Mouse (Mus musculus) Patski (cell line): ENCODE measurements around the gene Pdzk1. TPM values are rescaled to one million over a fixed set of nuclear protein-coding genes. Genes with fewer than 3 reads are reported as not detected.

Source experiments
- ATAC-seq: fragments of 100-300 bp; one replicate; pipeline ENCODE4 v1.8.0; 2021
- CTCF ChIA-PET: fragments of 350-600 bp; sonication (Branson Sonifier 250); formaldehyde crosslinking; loops from one replicate; lab custom pipeline; 2022; ENCODE audit warnings: inconsistent platforms; lab: Charles Lee
- POLR2A ChIA-PET: fragments of 350-600 bp; sonication (Branson Sonifier 250); formaldehyde crosslinking; loops from one replicate; lab custom pipeline; 2022; ENCODE audit warnings: antibody characterized with exemption, inconsistent platforms; lab: Charles Lee
- DNase-seq: peaks from one replicate; pipeline ENCODE4 v3.0.0-alpha.2; 2011; ENCODE audit warnings: low read depth, low spot score
- H3K27me3 ChIP-seq: fragments of 371-371 bp; one replicate; pipeline ENCODE4 v1.5.1; 2021
- CTCF ChIP-seq: fragments of 100-300 bp; IDR thresholded peaks from one replicate; pipeline ENCODE4 v1.5.1; 2021
- in situ Hi-C: fragments of 300-500 bp; cut with MboI; formaldehyde crosslinking; loops from 3 replicates; pipeline ENCODE4 v1.11.1; 2018; ENCODE audit warnings: low pct_unique_long_range_greater_than_20kb, mixed read lengths
- polyA plus RNA-seq: library from polyadenylated mRNA; unstranded; gene quantifications from one replicate; pipeline ENCODE4 v1.2.3, GENCODE M21; 2021

Gene Pdzk1
- polyA plus RNA-seq: 0.24 TPM

- POLR2A ChIA-PET: interaction anchor here (0.6 kb wide), 1 partner anchor 45 kb away, joined by 3 read pairs; no protein-coding TSS in a partner anchor
- no peaks in the 10 kb centered on the region for H3K27me3 ChIP-seq
- CTCF ChIA-PET: interaction anchor here (1.0 kb wide), 2 partner anchors 9 to 46 kb away, joined by 3 read pairs; no protein-coding TSS in a partner anchor
- TF ChIP-seq CTCF: no peak
- ATAC-seq: no peak
- DNase-seq: no peak
- in situ Hi-C loops: no loop called here
Measured at GRCm38 (mm10) chr3:96828984-96829383, at the start of gene Pdzk1, which contains the start of gene Cd160. Pdzk1 (plus strand) TSS chr3:96829284. Cd160 (minus strand) TSS chr3:96829351.

- CTCF ChIA-PET: interaction anchor here (0.7 to 2.0 kb wide), 4 partner anchors 9 to 47 kb away, joined by 3 to 8 read pairs (median 3); partner anchors contain the start of genes Cd160 and Pdzk1
- in situ Hi-C loops: no loop called here
- POLR2A ChIA-PET: no interaction called here
- TF ChIP-seq CTCF: no peak
- no peak for ATAC-seq
- no peak for DNase-seq
- no peaks in the 10 kb centered on the region for H3K27me3 ChIP-seq
Measured at GRCm38 (mm10) chr3:96782236-96782635, 46.8 kb upstream of the Pdzk1 start.

- no peak for TF ChIP-seq CTCF
- ChIA-PET POLR2A (no interaction called here), CTCF (interaction anchor here (1.3 kb wide), 1 partner anchor 9 kb away, joined by 3 read pairs; no protein-coding TSS in a partner anchor)
- H3K27me3 ChIP-seq: no peaks in the 10 kb centered on the region
- in situ Hi-C loops: no loop called here
- DNase-seq (no peak), ATAC-seq (no peak)
Measured at GRCm38 (mm10) chr3:96787784-96788183, 41.3 kb upstream of the Pdzk1 start.

GRCm38 (mm10) chr3:96788506-96788905 lies 40.6 kb upstream of the Pdzk1 start:
- POLR2A ChIA-PET: interaction anchor here (0.5 kb wide), 1 partner anchor 19 kb away, joined by 3 read pairs; no protein-coding TSS in a partner anchor

GRCm38 (mm10) chr3:96800254-96800653 lies 28.8 kb upstream of the Pdzk1 start:
- CTCF ChIA-PET: interaction anchor here (4.5 kb wide), 1 partner anchor 12 kb away, joined by 28 read pairs; no protein-coding TSS in a partner anchor
- no peak for TF ChIP-seq CTCF

More at GRCm38 (mm10) chr3:96788506-96788905, 40.6 kb upstream of the Pdzk1 start:
- DNase-seq (no peak), ATAC-seq (no peak)
- no peaks in the 10 kb centered on the region for H3K27me3 ChIP-seq
- CTCF ChIA-PET: interaction anchor here (1.3 kb wide), 1 partner anchor 10 kb away, joined by 3 read pairs; no protein-coding TSS in a partner anchor
- TF ChIP-seq CTCF: no peak
- in situ Hi-C loops: no loop called here

GRCm38 (mm10) chr3:96802214-96802613 lies 26.9 kb upstream of the Pdzk1 start:
- ATAC-seq (no peak), DNase-seq (no peak)
- ChIA-PET CTCF (interaction anchor here (0.7 to 4.5 kb wide), 6 partner anchors 9 to 37 kb away, joined by 3 to 28 read pairs (median 3); no protein-coding TSS in a partner anchor), POLR2A (interaction anchor here (1.8 kb wide), 1 partner anchor 9 kb away, joined by 4 read pairs; no protein-coding TSS in a partner anchor)
- no peak for TF ChIP-seq CTCF
- in situ Hi-C loops: no loop called here
- H3K27me3 ChIP-seq: no peaks in the 10 kb centered on the region

More at GRCm38 (mm10) chr3:96800254-96800653, 28.8 kb upstream of the Pdzk1 start:
- no peaks in the 10 kb centered on the region for H3K27me3 ChIP-seq
- POLR2A ChIA-PET: no interaction called here
- ATAC-seq: no peak
- in situ Hi-C loops: no loop called here
- DNase-seq: no peak

- in situ Hi-C loops: no loop called here
- DNase-seq (no peak), ATAC-seq (no peak)
- ChIA-PET CTCF (interaction anchor here (0.8 to 1.8 kb wide), 3 partner anchors 9 to 35 kb away, joined by 3 to 6 read pairs (median 5); no protein-coding TSS in a partner anchor), POLR2A (interaction anchor here (0.6 to 1.0 kb wide), 2 partner anchors 19 to 48 kb away, joined by 3 read pairs; no protein-coding TSS in a partner anchor)
- no peaks in the 10 kb centered on the region for H3K27me3 ChIP-seq
- TF ChIP-seq CTCF: no peak
Measured at GRCm38 (mm10) chr3:96808136-96808535, 20.9 kb upstream of the Pdzk1 start.

- peak; percentile 33 for ATAC-seq
- CTCF ChIA-PET: interaction anchor here (1.5 to 1.8 kb wide), 2 partner anchors 10 to 35 kb away, joined by 5 to 6 read pairs; no protein-coding TSS in a partner anchor
- in situ Hi-C loops: no loop called here
- no peak for TF ChIP-seq CTCF
- DNase-seq: peak; percentile 31
- no peaks in the 10 kb centered on the region for H3K27me3 ChIP-seq
- POLR2A ChIA-PET: interaction anchor here (0.6 to 1.3 kb wide), 4 partner anchors 10 to 48 kb away, joined by 3 read pairs; no protein-coding TSS in a partner anchor
Measured at GRCm38 (mm10) chr3:96808651-96809050, 20.4 kb upstream of the Pdzk1 start.

GRCm38 (mm10) chr3:96811232-96811631 lies 17.9 kb upstream of the Pdzk1 start:
- TF ChIP-seq CTCF: no peak
- DNase-seq (no peak), ATAC-seq (no peak)
- H3K27me3 ChIP-seq: no peaks in the 10 kb centered on the region
- ChIA-PET POLR2A (interaction anchor here (1.4 kb wide), 1 partner anchor 10 kb away, joined by 4 read pairs; no protein-coding TSS in a partner anchor), CTCF (interaction anchor here (1.1 to 4.3 kb wide), 5 partner anchors 10 to 79 kb away, joined by 3 to 28 read pairs (median 4); no protein-coding TSS in a partner anchor)
- in situ Hi-C loops: no loop called here

GRCm38 (mm10) chr3:96812395-96813091 lies 16.5 kb upstream of the Pdzk1 start:
- ChIA-PET CTCF (interaction anchor here (0.7 to 4.3 kb wide), 11 partner anchors 9 to 93 kb away, joined by 3 to 28 read pairs (median 4); partner anchors contain the start of genes Gja5 and Gpr89), POLR2A (interaction anchor here (0.5 kb wide), 1 partner anchor 17 kb away, joined by 3 read pairs; no protein-coding TSS in a partner anchor)
- ATAC-seq (peak; percentile 80), DNase-seq (no peak)
- peak; percentile 82 for TF ChIP-seq CTCF
- H3K27me3 ChIP-seq: no peaks in the 10 kb centered on the region
- in situ Hi-C loops: no loop called here
